Mouse (Mus musculus) kidney, adult 2 months (tissue): ENCODE data around the gene Myo1c.

Experiments
- CTCF ChIP-seq: fragments of 200-500 bp; conservative IDR thresholded peaks from 2 replicates; pipeline ENCODE4 v1.5.1; 2011; ENCODE audit warnings: low read depth, mild to moderate bottlenecking, control low read depth, low read length, moderate library complexity, mixed read lengths; ENCODE audit not compliant: insufficient read depth, insufficient read length
- POLR2A ChIP-seq: fragments of 200-500 bp; IDR thresholded peaks from one replicate; pipeline ENCODE4 v1.6.1; 2011; ENCODE audit warnings: low read depth, low read length, control low read depth

DNA sequence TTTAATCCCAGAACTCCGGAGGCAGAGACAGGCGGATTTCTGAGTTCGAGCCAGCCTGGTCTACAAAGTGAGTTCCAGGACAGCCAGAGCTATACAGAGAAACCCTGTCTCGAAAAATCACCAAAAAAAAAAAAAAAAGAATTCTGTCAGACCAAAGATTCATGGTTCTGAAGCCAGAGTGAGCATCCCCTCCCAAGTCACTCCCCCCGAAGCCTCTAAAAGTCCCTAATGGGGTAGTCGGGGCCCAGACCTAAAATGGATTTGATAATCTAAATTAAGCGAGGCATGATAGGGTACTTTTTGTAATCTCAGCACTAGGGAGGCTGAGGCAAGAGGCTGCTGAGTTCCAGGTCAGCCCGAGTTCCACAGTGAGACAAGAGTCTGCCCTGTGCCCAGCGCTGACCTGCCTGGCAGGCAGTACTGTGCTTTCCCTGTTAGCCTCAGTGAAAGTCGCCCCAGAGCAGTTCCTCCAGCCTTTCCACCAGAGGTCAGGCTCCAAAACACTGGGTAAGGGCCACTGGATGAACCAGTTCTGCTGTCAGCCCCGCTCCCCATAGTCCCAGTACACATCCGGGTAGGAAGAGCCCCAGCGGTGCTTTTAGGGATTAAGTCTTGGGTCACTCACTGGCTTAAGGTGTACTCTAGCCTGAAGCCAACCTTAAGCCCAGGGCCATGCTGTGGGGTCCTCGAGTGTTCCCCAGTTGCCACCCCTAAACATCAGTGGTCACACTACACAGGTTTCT lies 2.8 kb downstream of the Myo1c start:
- TF ChIP-seq CTCF: peak; percentile 30; the same call in 1 of the 2 replicates
- TF ChIP-seq POLR2A: no peak
